8 mouse cellular contexts compared by ENCODE assay signal in genomic region chr5:113930648-113931609, GRCm38 (mm10). TPM values are rescaled to one million over a fixed set of nuclear protein-coding genes. Genes with fewer than 3 reads are reported as not detected.
A peak's percentile ranks its signal among the peaks of the same experiment; 100 is the strongest.
DNase-seq lines count a peak whose midpoint lies in the region; ATAC-seq lines count a peak whose summit lies in the region.

No protein-coding gene starts in this region.

- H3K27me3 ChIP-seq in forebrain, embryonic 11.5 days (ENCODE audit: control insufficient read depth, insufficient read depth, low read length): no peaks in the 10 kb centered on the region
- no peaks in the 10 kb centered on the region for H3K27me3 ChIP-seq in stomach, embryonic 15.5 days (replicated peaks)

- H3K4me1 ChIP-seq in forebrain, embryonic 11.5 days (replicated peaks; ENCODE audit: control insufficient read depth, insufficient read depth, low read length): peaks cover 6% of the 10 kb centered on the region; the same call in 1 of the 2 replicates
- peaks cover 12% of the 10 kb centered on the region for H3K4me1 ChIP-seq in stomach, embryonic 15.5 days

- H3K9me3 ChIP-seq in forebrain, embryonic 11.5 days (ENCODE audit: control insufficient read depth, low read length): no peaks in the 10 kb centered on the region
- no peaks in the 10 kb centered on the region for H3K9me3 ChIP-seq in stomach, embryonic 15.5 days

- no peaks in the 10 kb centered on the region for H3K36me3 ChIP-seq in forebrain, embryonic 11.5 days (ENCODE audit: control insufficient read depth, insufficient read depth, low read length)
- H3K36me3 ChIP-seq in stomach, embryonic 15.5 days: no peaks in the 10 kb centered on the region

- no peak overlapping the region; the same call in 1 of the 2 replicates for H3K27ac ChIP-seq in forebrain, embryonic 11.5 days (ENCODE audit: low read depth, low read length)
- peak overlapping the region; percentile 46 for H3K27ac ChIP-seq in stomach, embryonic 15.5 days

- no peak overlapping the region for H3K4me2 ChIP-seq in forebrain, embryonic 11.5 days (ENCODE audit: low read depth, low read length, severe bottlenecking)
- peak overlapping the region; percentile 33 for H3K4me2 ChIP-seq in stomach, embryonic 15.5 days

- H3K9ac ChIP-seq in forebrain, embryonic 11.5 days (ENCODE audit: low read length): no peak overlapping the region
- H3K9ac ChIP-seq in stomach, embryonic 15.5 days: no peak overlapping the region

- intact Hi-C loops in heart, postnatal 10 days (cut with DNase I): loop anchor here (1.0 to 5.0 kb wide), 2 partner anchors 22 to 74 kb away; no protein-coding TSS in a partner anchor

- no peak overlapping the region for H3K4me3 ChIP-seq in forebrain, embryonic 11.5 days (ENCODE audit: low read depth, low read length)
- no peak overlapping the region for H3K4me3 ChIP-seq in stomach, embryonic 15.5 days (replicated peaks)

- ATAC-seq in forebrain, embryonic 11.5 days (replicated peaks; ENCODE audit: low FRiP score): 0 out of 2 replicates have a peak, but pooled peaks have one; percentile 18
- ATAC-seq in megakaryocyte, adult 5-6 weeks (ENCODE audit: poor library complexity, severe bottlenecking): peak; percentile 90
- peak; percentile 32; the same call in 1 of the 2 replicates for ATAC-seq in stomach, embryonic 15.5 days (ENCODE audit: insufficient read depth, low FRiP score, low read depth)

- DNase-seq in 416B (ENCODE audit: low read depth): peak; percentile 86
- DNase-seq in T-cell, adult 2 months (ENCODE audit: low spot score): peak; percentile 35
- peak; percentile 78 for DNase-seq in forebrain, embryonic 11.5 days (ENCODE audit: low spot score)
- peak; percentile 82 to 86 for DNase-seq in heart, postnatal 10 days
- DNase-seq in kidney, postnatal 14 days: peak; percentile 71
- no peak for DNase-seq in cerebellum, postnatal 36 days

- WGBS in forebrain, embryonic 11.5 days: 34% methylated on average over 18 of the region's 18 CpGs
- 39% methylated on average over 18 of the region's 18 CpGs for WGBS in stomach, embryonic 15.5 days

RNA-seq across cellular contexts. Expression of gene Coro1c, which starts 22.4 kb away (rescaled TPM):
- 231 and 246 TPM in 2 replicates for polyA plus RNA-seq in forebrain, embryonic 11.5 days (2014; fragmentation: Nextera tagmentation; extraction: Ambion mirVana)
- 10 to 100 TPM; 73.1 to 76.1 TPM for total RNA-seq in heart, postnatal 10 days (2021)
- 93.2 and 103 TPM in 2 replicates for total RNA-seq in megakaryocyte, adult 5-6 weeks (2015)
- 141 and 145 TPM in 2 replicates for total RNA-seq in megakaryocyte, adult 5-6 weeks (2017)
- polyA plus RNA-seq in stomach, embryonic 15.5 days (2015; fragmentation: Nextera tagmentation; extraction: Ambion mirVana): 129 and 144 TPM in 2 replicates

Comparison
In these comparisons a context has a peak if more than half of its experiments do, and no peak if none do; other contexts are left out.
1. DNase-seq: peak in 416B (single experiment), T-cell, adult 2 months (single experiment), forebrain, embryonic 11.5 days (single experiment), heart, postnatal 10 days (2 of 2) and kidney, postnatal 14 days (single experiment); none in cerebellum, postnatal 36 days (0 of 2).
2. ATAC-seq: peak in every context shown above with its lines; median percentile 90 in megakaryocyte, adult 5-6 weeks; 32 in stomach, embryonic 15.5 days; 18 in forebrain, embryonic 11.5 days.